Comparison of ENCODE assay signal across 12 mouse cellular contexts in genomic region chr8:85373435-85374039, GRCm38 (mm10). TPM values are rescaled to one million over a fixed set of nuclear protein-coding genes. Genes with fewer than 3 reads are reported as not detected.
DNase-seq lines count a peak whose midpoint lies in the region; ATAC-seq and TF ChIP-seq lines count a peak whose summit lies in the region.
"Had no signal": no experiment of that assay in that cellular context is flagged by ENCODE, and none has a peak within 500 bp of the region (broad histone marks: within the 10 kb centered on the region; RNA-seq: fewer than 3 reads in every experiment).

No protein-coding gene starts in this region.

- TF ChIP-seq EP300 in CH12.LX (IDR thresholded peaks at IDR 0.05; ENCODE audit: low read length): no peak

- H3K36me3 ChIP-seq in heart, embryonic 14.5 days (ENCODE audit: control insufficient read depth, insufficient read depth, low read length): no peaks in the 10 kb centered on the region
- no peaks in the 10 kb centered on the region for H3K36me3 ChIP-seq in CH12.LX (replicated peaks in 1 of 2; ENCODE audit: control insufficient read depth in 1 of 2, insufficient read depth in 1 of 2, low read length in 1 of 2)
- no peaks in the 10 kb centered on the region for H3K36me3 ChIP-seq in embryonic facial prominence, embryonic 13.5 days
- peaks cover 9% of the 10 kb centered on the region; the same call in 1 of the 2 replicates for H3K36me3 ChIP-seq in liver, embryonic 12.5 days
- H3K36me3 ChIP-seq in hindbrain, postnatal 0 days (ENCODE audit: insufficient read depth, low read length): no peaks in the 10 kb centered on the region

- peak overlapping the region; percentile 77 to 79 for H3K27ac ChIP-seq in heart, embryonic 14.5 days (replicated peaks in 1 of 2; ENCODE audit: control insufficient read depth in 1 of 2, insufficient read depth in 1 of 2, low read depth in 2 of 2, low read length in 2 of 2)
- H3K27ac ChIP-seq in CH12.LX (ENCODE audit: insufficient read depth, low read depth): no peak overlapping the region
- peak overlapping the region; percentile 75 for H3K27ac ChIP-seq in embryonic facial prominence, embryonic 13.5 days
- H3K27ac ChIP-seq in liver, embryonic 12.5 days: peak overlapping the region; percentile 51
- H3K27ac ChIP-seq in hindbrain, postnatal 0 days: no peak overlapping the region
- H3K27ac ChIP-seq: kidney, postnatal 0 days had no signal

- TF ChIP-seq RAD21 in CH12.LX (IDR thresholded peaks at IDR 0.05; ENCODE audit: low read depth, low read length): no peak

- H3K79me2 ChIP-seq in CH12.LX (replicated peaks; ENCODE audit: control insufficient read depth, extremely low read depth, insufficient read depth, poor library complexity, severe bottlenecking): no peaks in the 10 kb centered on the region

- dilution Hi-C loops in CH12.LX (cut with MboI; ENCODE audit: extremely low pct_ligation_motif_present, extremely low pct_unique_long_range_greater_than_20kb, low sequenced_read_pairs): no loop called here

- TF ChIP-seq POLR2A in CH12.LX (IDR thresholded peaks at IDR 0.05; ENCODE audit: low read depth, low read length): no peak

- H3K9ac ChIP-seq in heart, embryonic 14.5 days (ENCODE audit: low read length): peak overlapping the region; percentile 36
- H3K9ac ChIP-seq in CH12.LX (ENCODE audit: insufficient read depth, low read depth): no peak overlapping the region
- no peak overlapping the region for H3K9ac ChIP-seq in embryonic facial prominence, embryonic 13.5 days
- H3K9ac ChIP-seq in liver, embryonic 12.5 days: no peak overlapping the region
- H3K9ac ChIP-seq in hindbrain, postnatal 0 days (replicated peaks; ENCODE audit: low read length): no peak overlapping the region

- peaks cover 16 to 47% of the 10 kb centered on the region in 2 experiments for H3K4me1 ChIP-seq in heart, embryonic 14.5 days (ENCODE audit: control insufficient read depth in 2 of 2, insufficient read depth in 2 of 2, low read length in 2 of 2)
- peaks cover 4 to 24% of the 10 kb centered on the region in 2 experiments for H3K4me1 ChIP-seq in CH12.LX (ENCODE audit: control insufficient read depth in 1 of 2, insufficient read depth in 2 of 2)
- H3K4me1 ChIP-seq in embryonic facial prominence, embryonic 13.5 days: peaks cover 24% of the 10 kb centered on the region
- H3K4me1 ChIP-seq in liver, embryonic 12.5 days: peaks cover 62% of the 10 kb centered on the region
- H3K4me1 ChIP-seq in hindbrain, postnatal 0 days (ENCODE audit: insufficient read depth, low read length): no peaks in the 10 kb centered on the region

- peak; percentile 43; the same call in 1 of the 2 replicates for ATAC-seq in heart, embryonic 14.5 days (ENCODE audit: insufficient number of reproducible peaks, insufficient read depth, low FRiP score, low read depth)
- ATAC-seq in embryonic facial prominence, embryonic 13.5 days (ENCODE audit: insufficient number of reproducible peaks, insufficient read depth, low FRiP score, low TSS enrichment, low read depth): 0 out of 2 replicates have a peak, but pooled peaks have one; percentile 52
- ATAC-seq in liver, embryonic 12.5 days: no peak
- no peak for ATAC-seq in hindbrain, postnatal 0 days
- ATAC-seq: hindbrain, embryonic 16.5 days had no signal

- intact Hi-C loops in heart, postnatal 14 days (cut with DNase I): no loop called here

- no peak overlapping the region for H3K4me3 ChIP-seq in heart, embryonic 14.5 days (ENCODE audit: control insufficient read depth in 1 of 2, insufficient read depth in 1 of 2, low read depth in 1 of 2, low read length in 2 of 2)
- no peak overlapping the region for H3K4me3 ChIP-seq in CH12.LX (replicated peaks in 1 of 3; ENCODE audit: low read depth in 2 of 3, low read length in 2 of 3, poor library complexity in 1 of 3)
- H3K4me3 ChIP-seq in embryonic facial prominence, embryonic 13.5 days: no peak overlapping the region
- H3K4me3 ChIP-seq in liver, embryonic 12.5 days: no peak overlapping the region
- no peak overlapping the region for H3K4me3 ChIP-seq in hindbrain, postnatal 0 days (ENCODE audit: low read length)

- DNase-seq in heart, postnatal 14 days: no peak
- DNase-seq in CH12.LX (ENCODE audit: extremely low read depth): no peak
- DNase-seq in gastrocnemius, postnatal 10 days: no peak
- DNase-seq in hindbrain, postnatal 0 days (ENCODE audit: low spot score): no peak
- no peak for DNase-seq in frontal cortex, postnatal 14 days (ENCODE audit: low spot score in 2 of 2)
- DNase-seq: gastrocnemius, postnatal 25 days had no signal

- no peaks in the 10 kb centered on the region for H3K9me3 ChIP-seq in heart, embryonic 14.5 days (ENCODE audit: control insufficient read depth, low read length)
- H3K9me3 ChIP-seq in CH12.LX (replicated peaks; ENCODE audit: low read length): no peaks in the 10 kb centered on the region
- no peaks in the 10 kb centered on the region for H3K9me3 ChIP-seq in embryonic facial prominence, embryonic 13.5 days
- no peaks in the 10 kb centered on the region for H3K9me3 ChIP-seq in liver, embryonic 12.5 days (replicated peaks)
- no peaks in the 10 kb centered on the region for H3K9me3 ChIP-seq in hindbrain, postnatal 0 days (ENCODE audit: low read length)

- TF ChIP-seq CTCF in CH12.LX (conservative IDR thresholded peaks at IDR 0.05 in 1 of 2, IDR thresholded peaks at IDR 0.05 in 1 of 2; ENCODE audit: low read depth in 2 of 2, low read length in 2 of 2): no peak
- TF ChIP-seq CTCF in hindbrain, postnatal 0 days (IDR thresholded peaks at IDR 0.05; ENCODE audit: low read depth): no peak

- H3K27me3 ChIP-seq in heart, embryonic 14.5 days (ENCODE audit: control insufficient read depth, insufficient read depth, low read length): no peaks in the 10 kb centered on the region
- no peaks in the 10 kb centered on the region for H3K27me3 ChIP-seq in CH12.LX (replicated peaks)
- no peaks in the 10 kb centered on the region for H3K27me3 ChIP-seq in embryonic facial prominence, embryonic 13.5 days
- no peaks in the 10 kb centered on the region for H3K27me3 ChIP-seq in liver, embryonic 12.5 days (replicated peaks)
- H3K27me3 ChIP-seq in hindbrain, postnatal 0 days (ENCODE audit: insufficient read depth, low read length): no peaks in the 10 kb centered on the region

- H3K4me2 ChIP-seq in heart, embryonic 14.5 days (ENCODE audit: low read length): peak overlapping the region; percentile 48
- peak overlapping the region; percentile 13; the same call in 1 of the 2 replicates for H3K4me2 ChIP-seq in CH12.LX (ENCODE audit: insufficient read depth, low read depth, poor library complexity, severe bottlenecking)
- peak overlapping the region; percentile 35 for H3K4me2 ChIP-seq in embryonic facial prominence, embryonic 13.5 days
- no peak overlapping the region for H3K4me2 ChIP-seq in liver, embryonic 12.5 days
- H3K4me2 ChIP-seq in hindbrain, postnatal 0 days (ENCODE audit: low read depth, low read length): no peak overlapping the region
- H3K4me2 ChIP-seq: midbrain, embryonic 11.5 days had no signal

- in situ Hi-C loops in CH12.LX (cut with MboI; ENCODE audit: low pct_ligation_motif_present, low pct_unique_long_range_greater_than_20kb, low sequenced_read_pairs): no loop called here

- 17% methylated on average over 5 of the region's 5 CpGs for WGBS in heart, embryonic 14.5 days
- 40% methylated on average over 5 of the region's 5 CpGs for WGBS in embryonic facial prominence, embryonic 13.5 days
- WGBS in liver, embryonic 12.5 days (ENCODE audit: insufficient replicate concordance): 31% methylated on average over 5 of the region's 5 CpGs
- WGBS in hindbrain, postnatal 0 days: 60% methylated on average over 5 of the region's 5 CpGs

TF ChIP-seq in CH12.LX, 34 proteins besides CTCF, POLR2A, EP300 and RAD21:
- no peak for TF ChIP-seq USF1 (IDR thresholded peaks at IDR 0.05; ENCODE audit: low read depth, low read length)
- no peak for TF ChIP-seq GABPA (IDR thresholded peaks at IDR 0.05; ENCODE audit: insufficient replicate concordance, low read depth, low read length)

RNA-seq across cellular contexts. Expression of gene Mylk3, which starts 12.6 kb away (rescaled TPM):
- 244 and 271 TPM in 2 replicates for polyA plus RNA-seq in heart, embryonic 14.5 days (2014; fragmentation: Nextera tagmentation; extraction: Ambion mirVana)
- total RNA-seq in heart, postnatal 14 days (2021): 100 to 1,000 TPM; 332 to 359 TPM
- 0.04 and 0.08 TPM in 2 replicates for total RNA-seq in CH12.LX (2012; rRNA removed)
- 0.07 TPM in 2 replicates for total RNA-seq in CH12.LX (2014; rRNA removed)
- polyA plus RNA-seq in CH12.LX (2012; ENCODE audit: insufficient read length, low read depth): not detected in 2 replicates
- polyA plus RNA-seq in embryonic facial prominence, embryonic 13.5 days (2015; fragmentation: Nextera tagmentation; extraction: Ambion mirVana): 4.4 and 5.4 TPM in 2 replicates
- 40.7 and 42.5 TPM in 2 replicates for polyA plus RNA-seq in liver, embryonic 12.5 days (2016; fragmentation: Nextera tagmentation; extraction: Ambion mirVana)
- total RNA-seq in gastrocnemius, postnatal 10 days (2021): 1 to 10 TPM in 1 of 2 experiments, under 1 TPM in 1; 0.94 to 1.3 TPM
- total RNA-seq in hindbrain, postnatal 0 days (2014; rRNA removed): 0.16 TPM in 1 of 2 replicates, not detected in the other
- 0.19 and 0.26 TPM in 2 replicates for polyA plus RNA-seq in hindbrain, postnatal 0 days (2015; fragmentation: Nextera tagmentation; extraction: Ambion mirVana)

RNA-seq across cellular contexts. Expression of gene 4921524J17Rik, which starts 59.1 kb away (rescaled TPM):
- polyA plus RNA-seq in heart, embryonic 14.5 days (2014; fragmentation: Nextera tagmentation; extraction: Ambion mirVana): 58.9 and 62.5 TPM in 2 replicates
- 10 to 100 TPM; 20.7 to 23.2 TPM for total RNA-seq in heart, postnatal 14 days (2021)
- total RNA-seq in CH12.LX (2012; rRNA removed) (10.2 and 10.3 TPM in 2 replicates), CH12.LX (2014; rRNA removed) (25.1 and 25.2 TPM in 2 replicates)
- 28.8 and 36.5 TPM in 2 replicates for polyA plus RNA-seq in CH12.LX (2012; ENCODE audit: insufficient read length, low read depth)
- 54.0 and 56.6 TPM in 2 replicates for polyA plus RNA-seq in embryonic facial prominence, embryonic 13.5 days (2015; fragmentation: Nextera tagmentation; extraction: Ambion mirVana)
- 23.8 and 25.3 TPM in 2 replicates for polyA plus RNA-seq in liver, embryonic 12.5 days (2016; fragmentation: Nextera tagmentation; extraction: Ambion mirVana)
- 10 to 100 TPM; 14.9 to 17.9 TPM for total RNA-seq in gastrocnemius, postnatal 10 days (2021)
- 11.6 and 13.6 TPM in 2 replicates for total RNA-seq in hindbrain, postnatal 0 days (2014; rRNA removed)
- 43.0 and 47.4 TPM in 2 replicates for polyA plus RNA-seq in hindbrain, postnatal 0 days (2015; fragmentation: Nextera tagmentation; extraction: Ambion mirVana)

Comparison
In these comparisons a context has a peak if more than half of its experiments do, and no peak if none do; other contexts are left out.
1. ATAC-seq: peak in heart, embryonic 14.5 days (single experiment) and embryonic facial prominence, embryonic 13.5 days (single experiment); none in liver, embryonic 12.5 days (single experiment) and hindbrain, postnatal 0 days (single experiment).
2. H3K27ac ChIP-seq: peak in heart, embryonic 14.5 days (2 of 2), embryonic facial prominence, embryonic 13.5 days (single experiment) and liver, embryonic 12.5 days (single experiment); none in CH12.LX (single experiment) and hindbrain, postnatal 0 days (single experiment).
3. H3K4me2 ChIP-seq: peak in heart, embryonic 14.5 days (single experiment), CH12.LX (single experiment) and embryonic facial prominence, embryonic 13.5 days (single experiment); none in liver, embryonic 12.5 days (single experiment) and hindbrain, postnatal 0 days (single experiment).